8 mouse cellular contexts compared by ENCODE assay signal in genomic region chr12:16754311-16754710, GRCm38 (mm10). TPM values are rescaled to one million over a fixed set of nuclear protein-coding genes. Genes with fewer than 3 reads are reported as not detected.
DNase-seq lines count a peak whose midpoint lies in the region; ATAC-seq and TF ChIP-seq lines count a peak whose summit lies in the region.

No protein-coding gene starts in this region.

- peaks cover 15% of the 10 kb centered on the region for H3K4me1 ChIP-seq in kidney, embryonic 15.5 days
- peaks cover 15% of the 10 kb centered on the region for H3K4me1 ChIP-seq in embryonic facial prominence, embryonic 10.5 days
- H3K4me1 ChIP-seq in olfactory bulb, adult 2 months (ENCODE audit: control insufficient read depth, insufficient read depth, low read length) = no peaks in the 10 kb centered on the region

- 0 out of 2 replicates have a peak, but pooled peaks cover 5% of the 10 kb centered on the region for H3K27me3 ChIP-seq in kidney, embryonic 15.5 days
- H3K27me3 ChIP-seq in embryonic facial prominence, embryonic 10.5 days (replicated peaks; ENCODE audit: low read depth, poor library complexity, severe bottlenecking) = no peaks in the 10 kb centered on the region

- no peak overlapping the region for H3K9ac ChIP-seq in kidney, embryonic 15.5 days

- no peaks in the 10 kb centered on the region for H3K9me3 ChIP-seq in kidney, embryonic 15.5 days (replicated peaks)
- no peaks in the 10 kb centered on the region for H3K9me3 ChIP-seq in embryonic facial prominence, embryonic 10.5 days

- no peak overlapping the region for H3K27ac ChIP-seq in kidney, embryonic 15.5 days
- no peak overlapping the region for H3K27ac ChIP-seq in embryonic facial prominence, embryonic 10.5 days (replicated peaks)
- no peak overlapping the region for H3K27ac ChIP-seq in olfactory bulb, adult 2 months (ENCODE audit: insufficient read depth, low read depth, low read length)

- TF ChIP-seq CTCF in olfactory bulb, adult 2 months (IDR thresholded peaks at IDR 0.05; ENCODE audit: insufficient read depth, low read depth, low read length) = peak; percentile 77

- ATAC-seq in kidney, embryonic 15.5 days (replicated peaks; ENCODE audit: low FRiP score) = no peak
- peak; percentile 47 for ATAC-seq in CD4-positive, CD25-positive, alpha-beta regulatory T cell, adult 4 months
- ATAC-seq in erythroid progenitor cell, adult 5-6 weeks (replicated peaks; ENCODE audit: low FRiP score, poor library complexity, severe bottlenecking) = no peak

- peak; percentile 59 for DNase-seq in kidney, adult 18-20 months
- peak; percentile 40 for DNase-seq in adipocyte (ENCODE audit: low spot score)
- peak; percentile 74 for DNase-seq in embryonic facial prominence, embryonic 10.5 days (ENCODE audit: low spot score)
- peak; percentile 65 to 74 for DNase-seq in layer of hippocampus, postnatal 10 days (ENCODE audit: low spot score in 2 of 2)

- no peaks in the 10 kb centered on the region for H3K36me3 ChIP-seq in kidney, embryonic 15.5 days
- H3K36me3 ChIP-seq in embryonic facial prominence, embryonic 10.5 days (replicated peaks) = peaks cover 32% of the 10 kb centered on the region

- WGBS in kidney, embryonic 15.5 days = 0% methylated on average over 2 of the region's 2 CpGs
- 2% methylated on average over 2 of the region's 2 CpGs for WGBS in embryonic facial prominence, embryonic 10.5 days
- whole genome bisulfite sequencing in olfactory bulb, adult 2 months = 3% methylated on average over 2 of the region's 2 CpGs

- TF ChIP-seq POLR2A in olfactory bulb, adult 2 months (IDR thresholded peaks at IDR 0.05; ENCODE audit: insufficient read depth, low read depth, low read length) = no peak

- no peak overlapping the region for H3K4me2 ChIP-seq in kidney, embryonic 15.5 days

- H3K4me3 ChIP-seq in kidney, embryonic 15.5 days (replicated peaks) = no peak overlapping the region
- H3K4me3 ChIP-seq in embryonic facial prominence, embryonic 10.5 days = no peak overlapping the region
- no peak overlapping the region for H3K4me3 ChIP-seq in olfactory bulb, adult 2 months (ENCODE audit: insufficient read depth, low read depth, low read length)

RNA-seq across cellular contexts. Expression of gene Greb1, which starts 46.4 kb away (rescaled TPM):
- 4.3 and 6.1 TPM in 2 replicates for polyA plus RNA-seq in kidney, embryonic 15.5 days (2015; fragmentation: Nextera tagmentation; extraction: Ambion mirVana)
- polyA plus RNA-seq in CD4-positive, CD25-positive, alpha-beta regulatory T cell, adult 4 months (2017; shearing (Covaris generic)) = under 1 TPM; 0.05 to 0.13 TPM
- 17.2 and 23.6 TPM in 2 replicates for polyA plus RNA-seq in embryonic facial prominence, embryonic 10.5 days (2016; fragmentation: Nextera tagmentation; extraction: Ambion mirVana)
- under 1 TPM; 0.57 to 0.76 TPM for total RNA-seq in layer of hippocampus, postnatal 10 days (2021)
- not detected in 2 replicates for polyA plus RNA-seq in olfactory bulb, adult 2 months (2012; ENCODE audit: insufficient read depth, insufficient read length, low replicate concordance, missing spikeins)
- not detected in 2 replicates for total RNA-seq in erythroid progenitor cell, adult 5-6 weeks (2015; ENCODE audit: low replicate concordance)
- not detected in 2 replicates for total RNA-seq in erythroid progenitor cell, adult 5-6 weeks (2017; ENCODE audit: low replicate concordance)

RNA-seq across cellular contexts. Expression of gene E2f6, which starts 56.5 kb away (rescaled TPM):
- polyA plus RNA-seq in kidney, embryonic 15.5 days (2015; fragmentation: Nextera tagmentation; extraction: Ambion mirVana) = 44.5 and 46.5 TPM in 2 replicates
- polyA plus RNA-seq in CD4-positive, CD25-positive, alpha-beta regulatory T cell, adult 4 months (2017; shearing (Covaris generic)) = 1 to 10 TPM; 2.6 to 3.7 TPM
- polyA plus RNA-seq in embryonic facial prominence, embryonic 10.5 days (2016; fragmentation: Nextera tagmentation; extraction: Ambion mirVana) = 64.2 and 67.5 TPM in 2 replicates
- 10 to 100 TPM; 23.2 to 24.5 TPM for total RNA-seq in layer of hippocampus, postnatal 10 days (2021)
- polyA plus RNA-seq in olfactory bulb, adult 2 months (2012; ENCODE audit: insufficient read depth, insufficient read length, low replicate concordance, missing spikeins) = not detected in 2 replicates
- total RNA-seq in erythroid progenitor cell, adult 5-6 weeks (2015; ENCODE audit: low replicate concordance) = 29.6 and 47.8 TPM in 2 replicates
- total RNA-seq in erythroid progenitor cell, adult 5-6 weeks (2017; ENCODE audit: low replicate concordance) = 19.9 and 33.5 TPM in 2 replicates
